In the genomic region with DNA sequence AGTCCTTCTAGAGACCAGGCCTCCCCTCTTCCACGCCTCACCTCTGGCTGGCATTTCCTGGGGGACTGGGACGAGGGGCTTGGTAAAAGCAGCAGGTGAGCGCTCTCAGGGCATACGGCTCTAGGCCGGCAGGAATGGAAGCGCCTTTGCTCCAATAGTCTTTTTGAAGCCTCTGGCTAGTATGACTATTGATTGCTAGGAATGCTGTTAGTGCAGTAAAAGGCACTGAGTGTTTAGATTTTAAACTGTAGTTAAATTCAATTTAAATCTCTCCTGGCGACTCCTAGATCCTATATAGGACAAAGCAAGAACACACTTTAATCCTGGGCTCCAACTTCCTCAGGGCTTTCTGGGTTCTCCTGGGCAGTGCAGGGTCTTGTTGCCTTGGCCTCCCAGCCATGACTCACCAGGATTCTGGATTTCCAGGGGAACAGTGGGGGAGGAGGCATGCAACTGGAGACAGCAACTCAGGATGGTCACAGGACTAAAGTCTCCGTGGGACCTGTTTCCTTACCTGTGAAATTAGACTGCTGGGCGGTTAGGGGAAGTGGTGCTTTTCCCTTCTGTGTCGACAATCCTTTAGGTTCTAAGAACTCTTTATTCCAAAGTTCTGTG, we compare ENCODE assay signal across 11 mouse cellular contexts. TPM values are rescaled to one million over a fixed set of nuclear protein-coding genes. Genes with fewer than 3 reads are reported as not detected.
DNase-seq lines count a peak whose midpoint lies in the region; ATAC-seq and TF ChIP-seq lines count a peak whose summit lies in the region.
"Had no signal": no experiment of that assay in that cellular context is flagged by ENCODE, and none has a peak within 500 bp of the region (broad histone marks: within the 10 kb centered on the region; RNA-seq: fewer than 3 reads in every experiment).

No protein-coding gene starts in this region.

- H3K9me3 ChIP-seq in kidney, postnatal 0 days (replicated peaks; ENCODE audit: low read length) = no peaks in the 10 kb centered on the region
- H3K9me3 ChIP-seq in liver, embryonic 13.5 days (replicated peaks) = no peaks in the 10 kb centered on the region

- ATAC-seq in kidney, postnatal 0 days (replicated peaks; ENCODE audit: low FRiP score, low read depth) = no peak
- ATAC-seq in liver, embryonic 13.5 days (ENCODE audit: low read depth) = no peak

- intact Hi-C loops in left cerebral cortex, postnatal 14 days (cut with DNase I) = no loop called here

- H3K4me2 ChIP-seq in kidney, postnatal 0 days (ENCODE audit: low read length) = peak overlapping the region; percentile 73; the same call in 1 of the 2 replicates
- H3K4me2 ChIP-seq in liver, embryonic 13.5 days = peak overlapping the region; percentile 58

- TF ChIP-seq CTCF in kidney, postnatal 0 days (IDR thresholded peaks at IDR 0.05; ENCODE audit: low read depth) = no peak

- peaks cover 13% of the 10 kb centered on the region; the same call in 1 of the 2 replicates for H3K4me1 ChIP-seq in kidney, postnatal 0 days (replicated peaks; ENCODE audit: insufficient read depth, low read length)
- H3K4me1 ChIP-seq in liver, embryonic 13.5 days (replicated peaks) = peaks cover 60% of the 10 kb centered on the region

- no peaks in the 10 kb centered on the region for H3K36me3 ChIP-seq in kidney, postnatal 0 days (ENCODE audit: insufficient read depth, low read length)
- no peaks in the 10 kb centered on the region for H3K36me3 ChIP-seq in liver, embryonic 13.5 days

- 0 out of 2 replicates have a peak overlapping the region, but pooled peaks have one; percentile 9 for H3K4me3 ChIP-seq in kidney, postnatal 0 days (replicated peaks; ENCODE audit: low read depth, low read length)
- H3K4me3 ChIP-seq in liver, embryonic 13.5 days (replicated peaks) = peak overlapping the region; percentile 16; the same call in 1 of the 2 replicates
- H3K4me3 ChIP-seq: erythroblast, embryonic 14.5 days had no signal

- peak; percentile 48 for DNase-seq in embryo, embryonic 10.5 days (ENCODE audit: low spot score)
- no peak for DNase-seq in embryo, embryonic 11 days
- DNase-seq in kidney, postnatal 0 days (ENCODE audit: low spot score) = no peak
- DNase-seq in kidney, adult 18-20 months = no peak
- DNase-seq in MN1 (ENCODE audit: low spot score) = peak; percentile 68
- DNase-seq in liver, embryonic 13.5 days = no peak
- DNase-seq in left cerebral cortex, postnatal 14 days (ENCODE audit: low spot score in 2 of 2) = no peak
- DNase-seq in cerebellum, adult 11-12 months = no peak
- DNase-seq: B cell, adult 2 months had no signal

- H3K27me3 ChIP-seq in kidney, postnatal 0 days (ENCODE audit: insufficient read depth, low read length) = peaks cover 55% of the 10 kb centered on the region
- peaks cover 87% of the 10 kb centered on the region for H3K27me3 ChIP-seq in liver, embryonic 13.5 days

- H3K27ac ChIP-seq in kidney, postnatal 0 days = peak overlapping the region; percentile 79
- peak overlapping the region; percentile 72 for H3K27ac ChIP-seq in liver, embryonic 13.5 days

- no peak overlapping the region for H3K9ac ChIP-seq in kidney, postnatal 0 days (ENCODE audit: low read depth, low read length)
- peak overlapping the region; percentile 60; the same call in 1 of the 2 replicates for H3K9ac ChIP-seq in liver, embryonic 13.5 days

- 23% methylated on average over 10 of the region's 10 CpGs for WGBS in kidney, postnatal 0 days
- WGBS in liver, embryonic 13.5 days (ENCODE audit: insufficient replicate concordance) = 50% methylated on average over 10 of the region's 10 CpGs

RNA-seq across cellular contexts. Expression of a gene that starts 10.2 kb away (rescaled TPM):
- polyA plus RNA-seq in kidney, postnatal 0 days (2015; fragmentation: Nextera tagmentation; extraction: Ambion mirVana) = 56.3 and 64.3 TPM in 2 replicates
- 6.9 and 7.4 TPM in 2 replicates for polyA plus RNA-seq in liver, embryonic 13.5 days (2015; fragmentation: Nextera tagmentation; extraction: Ambion mirVana)
- 1 to 10 TPM; 4.9 to 6.2 TPM for total RNA-seq in left cerebral cortex, postnatal 14 days (2021)

RNA-seq across cellular contexts. Expression of a gene that starts 18.2 kb away (rescaled TPM):
- polyA plus RNA-seq in kidney, postnatal 0 days (2015; fragmentation: Nextera tagmentation; extraction: Ambion mirVana) = not detected in 2 replicates
- polyA plus RNA-seq in liver, embryonic 13.5 days (2015; fragmentation: Nextera tagmentation; extraction: Ambion mirVana) = not detected in 2 replicates
- not detected for total RNA-seq in left cerebral cortex, postnatal 14 days (2021)
- polyA plus RNA-seq: erythroblast, embryonic 14.5 days; limb, embryonic 14.5 days had no signal

Comparison
In these comparisons a context has a peak if more than half of its experiments do, and no peak if none do; other contexts are left out.
1. DNase-seq: peak in embryo, embryonic 10.5 days (single experiment) and MN1 (single experiment); none in embryo, embryonic 11 days (single experiment), kidney, postnatal 0 days (single experiment), kidney, adult 18-20 months (single experiment), liver, embryonic 13.5 days (single experiment), left cerebral cortex, postnatal 14 days (0 of 2) and cerebellum, adult 11-12 months (single experiment).